ENCODE assay signal across 9 mouse cellular contexts in genomic region chr7:24335699-24336309, GRCm38 (mm10). TPM values are rescaled to one million over a fixed set of nuclear protein-coding genes. Genes with fewer than 3 reads are reported as not detected.
DNase-seq lines count a peak whose midpoint lies in the region; TF ChIP-seq lines count a peak whose summit lies in the region.
"Had no signal": no experiment of that assay in that cellular context is flagged by ENCODE, and none has a peak within 500 bp of the region (broad histone marks: within the 10 kb centered on the region; RNA-seq: fewer than 3 reads in every experiment).

No protein-coding gene starts in this region.

- TF ChIP-seq EP300 in MEL (IDR thresholded peaks at IDR 0.05; ENCODE audit: low read depth in 1 of 2, low read length in 2 of 2): no peak

- TF ChIP-seq CTCF in MEL (IDR thresholded peaks at IDR 0.05 in 2 of 3, conservative IDR thresholded peaks at IDR 0.05 in 1 of 3; ENCODE audit: control insufficient read depth in 1 of 3, insufficient read depth in 1 of 3, low read depth in 2 of 3, low read length in 3 of 3, poor library complexity in 1 of 3, severe bottlenecking in 1 of 3): peak; percentile 58 to 90 (median 60)

- H3K36me3 ChIP-seq in MEL (ENCODE audit: control insufficient read depth in 1 of 2, insufficient read depth in 2 of 2, low read length in 2 of 2): no peaks in the 10 kb centered on the region
- H3K36me3 ChIP-seq: neural tube, embryonic 12.5 days had no signal

- H3K27me3 ChIP-seq in MEL (ENCODE audit: control insufficient read depth in 1 of 2, insufficient read depth in 2 of 2, low read length in 2 of 2): no peaks in the 10 kb centered on the region

- no peak overlapping the region for H3K9ac ChIP-seq in MEL (ENCODE audit: control insufficient read depth, low read depth, low read length, poor library complexity, severe bottlenecking)
- H3K9ac ChIP-seq: neural tube, embryonic 12.5 days had no signal

- no peak for TF ChIP-seq POLR2A in MEL (IDR thresholded peaks at IDR 0.05; ENCODE audit: control insufficient read depth in 1 of 2, insufficient read depth in 1 of 2, low read depth in 1 of 2, low read length in 2 of 2, poor library complexity in 1 of 2)

- H3K79me2 ChIP-seq in MEL (ENCODE audit: control insufficient read depth, insufficient read depth, low read length, poor library complexity): no peaks in the 10 kb centered on the region

- no peaks in the 10 kb centered on the region for H3K4me1 ChIP-seq in MEL (ENCODE audit: control insufficient read depth in 1 of 2, insufficient read depth in 2 of 2, low read length in 2 of 2)
- H3K4me1 ChIP-seq: neural tube, embryonic 12.5 days had no signal

- peak; percentile 76 for TF ChIP-seq RAD21 in MEL (IDR thresholded peaks at IDR 0.05; ENCODE audit: low read depth, low read length)

- no peaks in the 10 kb centered on the region for H3K9me3 ChIP-seq in MEL (replicated peaks; ENCODE audit: insufficient read depth, low read length)
- H3K9me3 ChIP-seq: neural tube, embryonic 12.5 days had no signal

- H3K27ac ChIP-seq in MEL (ENCODE audit: control insufficient read depth, low read depth, low read length): no peak overlapping the region
- H3K27ac ChIP-seq: neural tube, embryonic 12.5 days had no signal

- DNase-seq in 3T3-L1 (ENCODE audit: low read depth, low spot score) (peak; percentile 82), MEL (ENCODE audit: low read depth, low spot score) (peak; percentile 84)
- peak; percentile 89 to 92 for DNase-seq in cerebellum, postnatal 10 days
- DNase-seq in gastrocnemius, adult 8-10 months (ENCODE audit: low spot score in 2 of 2): peak; percentile 24 to 30
- DNase-seq in kidney, postnatal 25 days: peak; percentile 73 to 91
- DNase-seq in lung, adult 18-20 months: peak; percentile 53 to 69
- DNase-seq in retina, adult 2 months (ENCODE audit: low read depth, low spot score): peak; percentile 82
- DNase-seq in thymus, postnatal 25 days: peak; percentile 70

- H3K4me3 ChIP-seq in MEL (ENCODE audit: control insufficient read depth in 1 of 2, insufficient read depth in 1 of 2, low read depth in 2 of 2, low read length in 2 of 2): no peak overlapping the region
- H3K4me3 ChIP-seq: neural tube, embryonic 12.5 days had no signal

TF ChIP-seq in MEL, 35 proteins besides CTCF, POLR2A, EP300 and RAD21:
- peak; percentile 84 for TF ChIP-seq SMC3 (IDR thresholded peaks at IDR 0.05; ENCODE audit: low read depth, low read length)
- no peak for TF ChIP-seq TCF12 (IDR thresholded peaks at IDR 0.05; ENCODE audit: low read depth, low read length)
- no peak for TF ChIP-seq ZKSCAN1 (IDR thresholded peaks at IDR 0.05; ENCODE audit: low read depth, low read length)
- no peak for TF ChIP-seq MAFK (IDR thresholded peaks at IDR 0.05; ENCODE audit: borderline replicate concordance, low read depth, low read length)
- peak; percentile 70 for TF ChIP-seq ZC3H11A (IDR thresholded peaks at IDR 0.05; ENCODE audit: low read depth, low read length)
- no peak for TF ChIP-seq E2F4 (IDR thresholded peaks at IDR 0.05; ENCODE audit: borderline replicate concordance, low read depth, low read length)

RNA-seq across cellular contexts. Expression of gene Tescl, which starts 2.1 kb away (rescaled TPM):
- total RNA-seq in MEL (2012; rRNA removed): not detected in 2 replicates
- not detected for polyA plus RNA-seq in MEL (2012; ENCODE audit: insufficient read depth in 1 of 2, insufficient read length in 2 of 2, low read depth in 1 of 2, low replicate concordance in 2 of 2, missing spikeins in 1 of 2)
- total RNA-seq in gastrocnemius, adult 8-10 months (2022): not detected
- polyA plus RNA-seq: neural tube, embryonic 12.5 days had no signal

RNA-seq across cellular contexts. Expression of gene Lypd5, which starts 13.2 kb away (rescaled TPM):
- not detected in 2 replicates for total RNA-seq in MEL (2012; rRNA removed)
- not detected for polyA plus RNA-seq in MEL (2012; ENCODE audit: insufficient read depth in 1 of 2, insufficient read length in 2 of 2, low read depth in 1 of 2, low replicate concordance in 2 of 2, missing spikeins in 1 of 2)
- total RNA-seq in gastrocnemius, adult 8-10 months (2022): not detected
- polyA plus RNA-seq: neural tube, embryonic 12.5 days had no signal

RNA-seq across cellular contexts. Expression of gene Zfp94, which starts 19.3 kb away (rescaled TPM):
- 5.9 and 6.9 TPM in 2 replicates for total RNA-seq in MEL (2012; rRNA removed)
- 1 to 10 TPM in 1 of 2 experiments, not detected in 1; 5.9 TPM for polyA plus RNA-seq in MEL (2012; ENCODE audit: insufficient read depth in 1 of 2, insufficient read length in 2 of 2, low read depth in 1 of 2, low replicate concordance in 2 of 2, missing spikeins in 1 of 2)
- 1 to 10 TPM; 1.7 to 3.1 (median 2.9) TPM for total RNA-seq in gastrocnemius, adult 8-10 months (2022)

RNA-seq across cellular contexts. Expression of gene Kcnn4, which starts 34.3 kb away (rescaled TPM):
- total RNA-seq in MEL (2012; rRNA removed): 175 and 256 TPM in 2 replicates
- polyA plus RNA-seq in MEL (2012; ENCODE audit: insufficient read depth in 1 of 2, insufficient read length in 2 of 2, low read depth in 1 of 2, low replicate concordance in 2 of 2, missing spikeins in 1 of 2): 100 to 1,000 TPM in 1 of 2 experiments, not detected in 1; 188 TPM
- total RNA-seq in gastrocnemius, adult 8-10 months (2022): under 1 TPM; 0.17 to 0.74 (median 0.24) TPM

RNA-seq across cellular contexts. Expression of gene Zfp61, which starts 34.8 kb away (rescaled TPM):
- 9.2 and 9.9 TPM in 2 replicates for total RNA-seq in MEL (2012; rRNA removed)
- 10 to 100 TPM in 1 of 2 experiments, not detected in 1; 15.3 TPM for polyA plus RNA-seq in MEL (2012; ENCODE audit: insufficient read depth in 1 of 2, insufficient read length in 2 of 2, low read depth in 1 of 2, low replicate concordance in 2 of 2, missing spikeins in 1 of 2)
- 1 to 10 TPM; 2.8 to 4.9 (median 3.3) TPM for total RNA-seq in gastrocnemius, adult 8-10 months (2022)

Comparison
In these comparisons a context has a peak if more than half of its experiments do, and no peak if none do; other contexts are left out.
1. DNase-seq: peak in every context shown above with its lines; median percentile 90 in cerebellum, postnatal 10 days; 84 in MEL; 82 in 3T3-L1; 82 in kidney, postnatal 25 days; 82 in retina, adult 2 months; 70 in thymus, postnatal 25 days; 61 in lung, adult 18-20 months; 27 in gastrocnemius, adult 8-10 months.